9 mouse cellular contexts compared by ENCODE assay signal in the genomic region with DNA sequence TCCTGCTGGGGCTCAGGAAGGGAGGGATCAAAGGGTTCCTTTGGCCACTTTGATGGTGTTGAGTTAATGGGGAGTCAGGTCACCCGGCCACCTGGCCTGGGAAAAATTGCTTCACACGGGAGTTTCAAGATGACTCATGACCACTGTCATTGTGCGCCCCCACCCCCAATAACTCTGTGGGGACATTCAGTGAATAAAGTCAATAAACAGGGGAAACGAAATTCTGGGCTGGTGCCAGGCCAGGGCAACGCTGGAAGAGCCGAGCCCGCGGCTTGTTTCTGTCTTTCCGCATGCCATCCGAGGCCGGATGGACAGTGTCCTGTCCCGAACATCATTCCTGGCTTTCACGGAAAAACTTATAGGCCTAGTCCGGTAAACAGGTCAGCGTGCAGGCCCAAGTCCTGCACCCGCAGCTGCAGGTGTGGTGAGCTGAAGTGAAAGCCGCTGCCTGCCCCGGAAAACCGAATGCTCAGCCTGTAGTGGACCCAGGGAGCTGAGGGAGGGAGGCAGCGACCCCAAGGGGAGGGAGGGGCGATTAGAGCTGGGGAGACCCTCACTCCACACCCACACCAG. TPM values are rescaled to one million over a fixed set of nuclear protein-coding genes. Genes with fewer than 3 reads are reported as not detected.
DNase-seq lines count a peak whose midpoint lies in the region; ATAC-seq lines count a peak whose summit lies in the region.
"Had no signal": no experiment of that assay in that cellular context is flagged by ENCODE, and none has a peak within 500 bp of the region (broad histone marks: within the 10 kb centered on the region; RNA-seq: fewer than 3 reads in every experiment).

No protein-coding gene starts in this region.

- H3K4me1 ChIP-seq in lung, embryonic 16.5 days (replicated peaks; ENCODE audit: control insufficient read depth, insufficient read depth, low read length) = peaks cover 19% of the 10 kb centered on the region
- H3K4me1 ChIP-seq in heart, embryonic 15.5 days (replicated peaks) = peaks cover 28% of the 10 kb centered on the region
- peaks cover 20% of the 10 kb centered on the region for H3K4me1 ChIP-seq in liver, embryonic 13.5 days (replicated peaks)
- H3K4me1 ChIP-seq in stomach, embryonic 15.5 days = peaks cover 23% of the 10 kb centered on the region

- no peak for DNase-seq in lung, postnatal 25 days (ENCODE audit: low spot score)
- no peak for DNase-seq in liver, embryonic 13.5 days
- DNase-seq in frontal cortex, postnatal 10 days (ENCODE audit: low spot score in 2 of 2) = no peak
- DNase-seq in urinary bladder, postnatal 4 days (ENCODE audit: low spot score in 2 of 2) = no peak
- DNase-seq in cerebellum, adult 9-10 months = no peak
- DNase-seq: right cerebral cortex, postnatal 14 days had no signal

- H3K36me3 ChIP-seq in lung, embryonic 16.5 days (ENCODE audit: control insufficient read depth, insufficient read depth, low read length) = no peaks in the 10 kb centered on the region
- H3K36me3 ChIP-seq in heart, embryonic 15.5 days = no peaks in the 10 kb centered on the region
- H3K36me3 ChIP-seq in liver, embryonic 13.5 days = no peaks in the 10 kb centered on the region
- H3K36me3 ChIP-seq in stomach, embryonic 15.5 days = no peaks in the 10 kb centered on the region

- H3K27me3 ChIP-seq in lung, embryonic 16.5 days (ENCODE audit: control insufficient read depth, insufficient read depth, low read depth, low read length) = peaks cover 66% of the 10 kb centered on the region
- H3K27me3 ChIP-seq in heart, embryonic 15.5 days = peaks cover 89% of the 10 kb centered on the region
- peaks cover 93% of the 10 kb centered on the region for H3K27me3 ChIP-seq in liver, embryonic 13.5 days
- H3K27me3 ChIP-seq in stomach, embryonic 15.5 days (replicated peaks) = peaks cover 78% of the 10 kb centered on the region

- no peaks in the 10 kb centered on the region for H3K9me3 ChIP-seq in lung, embryonic 16.5 days (ENCODE audit: control insufficient read depth, low read length)
- no peaks in the 10 kb centered on the region for H3K9me3 ChIP-seq in heart, embryonic 15.5 days (replicated peaks)
- no peaks in the 10 kb centered on the region for H3K9me3 ChIP-seq in liver, embryonic 13.5 days (replicated peaks)
- no peaks in the 10 kb centered on the region for H3K9me3 ChIP-seq in stomach, embryonic 15.5 days

- ATAC-seq in lung, embryonic 16.5 days (ENCODE audit: low read depth) = no peak; the same call in 1 of the 2 replicates
- ATAC-seq in heart, embryonic 15.5 days (replicated peaks; ENCODE audit: insufficient number of reproducible peaks, insufficient read depth, low FRiP score, low read depth) = no peak
- ATAC-seq in liver, embryonic 13.5 days (ENCODE audit: low read depth) = no peak
- ATAC-seq in stomach, embryonic 15.5 days (ENCODE audit: insufficient read depth, low FRiP score, low read depth) = no peak

- H3K27ac ChIP-seq in lung, embryonic 16.5 days (ENCODE audit: low read length) = no peak overlapping the region
- no peak overlapping the region for H3K27ac ChIP-seq in heart, embryonic 15.5 days
- H3K27ac ChIP-seq in liver, embryonic 13.5 days = no peak overlapping the region
- H3K27ac ChIP-seq in stomach, embryonic 15.5 days = no peak overlapping the region

- H3K4me3 ChIP-seq in lung, embryonic 16.5 days (ENCODE audit: low read length) = peak overlapping the region; percentile 45
- H3K4me3 ChIP-seq in heart, embryonic 15.5 days = peak overlapping the region; percentile 46
- peak overlapping the region; percentile 37 for H3K4me3 ChIP-seq in liver, embryonic 13.5 days (replicated peaks)
- peak overlapping the region; percentile 38 for H3K4me3 ChIP-seq in stomach, embryonic 15.5 days (replicated peaks)

- H3K4me2 ChIP-seq in lung, embryonic 16.5 days (ENCODE audit: low read depth, low read length) = peak overlapping the region; percentile 73
- H3K4me2 ChIP-seq in heart, embryonic 15.5 days = peak overlapping the region; percentile 79
- peak overlapping the region; percentile 49 for H3K4me2 ChIP-seq in liver, embryonic 13.5 days
- H3K4me2 ChIP-seq in stomach, embryonic 15.5 days = peak overlapping the region; percentile 62

- WGBS in lung, embryonic 16.5 days = 13% methylated on average over 21 of the region's 21 CpGs
- WGBS in heart, embryonic 15.5 days = 16% methylated on average over 21 of the region's 21 CpGs
- 8% methylated on average over 21 of the region's 21 CpGs for WGBS in liver, embryonic 13.5 days (ENCODE audit: insufficient replicate concordance)
- 12% methylated on average over 21 of the region's 21 CpGs for WGBS in stomach, embryonic 15.5 days

- peak overlapping the region; percentile 52 for H3K9ac ChIP-seq in lung, embryonic 16.5 days (ENCODE audit: low read length)
- H3K9ac ChIP-seq in heart, embryonic 15.5 days = peak overlapping the region; percentile 28; the same call in 1 of the 2 replicates
- no peak overlapping the region for H3K9ac ChIP-seq in liver, embryonic 13.5 days
- H3K9ac ChIP-seq in stomach, embryonic 15.5 days = no peak overlapping the region

RNA-seq across cellular contexts. Expression of gene Tbx1, which starts 9.3 kb away (rescaled TPM):
- polyA plus RNA-seq in lung, embryonic 16.5 days (2015; fragmentation: Nextera tagmentation; extraction: Ambion mirVana) = 5.5 and 6.2 TPM in 2 replicates
- 0.66 and 1.5 TPM in 2 replicates for polyA plus RNA-seq in heart, embryonic 15.5 days (2015; fragmentation: Nextera tagmentation; extraction: Ambion mirVana)
- 0.05 TPM in 1 of 2 replicates, not detected in the other for polyA plus RNA-seq in liver, embryonic 13.5 days (2015; fragmentation: Nextera tagmentation; extraction: Ambion mirVana)
- polyA plus RNA-seq in stomach, embryonic 15.5 days (2015; fragmentation: Nextera tagmentation; extraction: Ambion mirVana) = 0.85 and 1.1 TPM in 2 replicates

RNA-seq across cellular contexts. Expression of gene Gp1bb, which starts 41.1 kb away (rescaled TPM):
- 2.0 and 2.2 TPM in 2 replicates for polyA plus RNA-seq in lung, embryonic 16.5 days (2015; fragmentation: Nextera tagmentation; extraction: Ambion mirVana)
- polyA plus RNA-seq in heart, embryonic 15.5 days (2015; fragmentation: Nextera tagmentation; extraction: Ambion mirVana) = 3.7 and 3.8 TPM in 2 replicates
- 25.2 and 32.4 TPM in 2 replicates for polyA plus RNA-seq in liver, embryonic 13.5 days (2015; fragmentation: Nextera tagmentation; extraction: Ambion mirVana)
- 1.3 and 1.6 TPM in 2 replicates for polyA plus RNA-seq in stomach, embryonic 15.5 days (2015; fragmentation: Nextera tagmentation; extraction: Ambion mirVana)

RNA-seq across cellular contexts. Expression of gene Gm49601, which starts 45.1 kb away (rescaled TPM):
- polyA plus RNA-seq in lung, embryonic 16.5 days (2015; fragmentation: Nextera tagmentation; extraction: Ambion mirVana) = 3.6 and 4.2 TPM in 2 replicates
- polyA plus RNA-seq in heart, embryonic 15.5 days (2015; fragmentation: Nextera tagmentation; extraction: Ambion mirVana) = 0.94 and 1.4 TPM in 2 replicates
- 0.14 and 0.78 TPM in 2 replicates for polyA plus RNA-seq in liver, embryonic 13.5 days (2015; fragmentation: Nextera tagmentation; extraction: Ambion mirVana)
- polyA plus RNA-seq in stomach, embryonic 15.5 days (2015; fragmentation: Nextera tagmentation; extraction: Ambion mirVana) = 2.6 and 3.4 TPM in 2 replicates

RNA-seq across cellular contexts. Expression of gene Sept5, which starts 48.6 kb away (rescaled TPM):
- polyA plus RNA-seq in lung, embryonic 16.5 days (2015; fragmentation: Nextera tagmentation; extraction: Ambion mirVana) = 21.1 and 22.2 TPM in 2 replicates
- polyA plus RNA-seq in heart, embryonic 15.5 days (2015; fragmentation: Nextera tagmentation; extraction: Ambion mirVana) = 8.1 and 14.8 TPM in 2 replicates
- 2.4 and 2.6 TPM in 2 replicates for polyA plus RNA-seq in liver, embryonic 13.5 days (2015; fragmentation: Nextera tagmentation; extraction: Ambion mirVana)
- polyA plus RNA-seq in stomach, embryonic 15.5 days (2015; fragmentation: Nextera tagmentation; extraction: Ambion mirVana) = 21.7 and 22.9 TPM in 2 replicates

Comparison
In these comparisons a context has a peak if more than half of its experiments do, and no peak if none do; other contexts are left out.
1. H3K9ac ChIP-seq: peak in lung, embryonic 16.5 days (single experiment) and heart, embryonic 15.5 days (single experiment); none in liver, embryonic 13.5 days (single experiment) and stomach, embryonic 15.5 days (single experiment).
2. Peak in every context shown above with its lines, with median percentiles within 50 percentile points of each other: H3K4me2 ChIP-seq and H3K4me3 ChIP-seq.